Comparison of ENCODE assay signal across 26 mouse cellular contexts in the genomic region with DNA sequence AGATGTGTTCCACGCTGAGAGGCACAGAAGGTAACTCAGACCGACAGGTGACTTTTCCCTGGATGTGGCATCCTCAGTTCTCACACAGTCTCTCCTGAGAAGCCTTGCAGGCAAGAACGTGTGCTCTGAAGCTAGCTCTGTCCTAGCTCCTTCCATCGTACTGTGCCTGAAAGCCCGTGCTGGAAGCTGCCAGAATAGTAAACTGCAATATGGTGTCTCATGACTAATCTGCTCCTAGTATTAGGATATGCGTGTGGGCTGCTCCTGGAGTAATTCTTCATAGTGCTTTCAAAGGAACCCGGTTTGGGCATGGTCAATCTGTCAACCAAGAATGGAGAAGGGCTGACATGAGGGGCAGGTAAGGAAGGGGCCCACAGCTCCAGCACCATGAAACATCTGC. TPM values are rescaled to one million over a fixed set of nuclear protein-coding genes. Genes with fewer than 3 reads are reported as not detected.
DNase-seq lines count a peak whose midpoint lies in the region; ATAC-seq and TF ChIP-seq lines count a peak whose summit lies in the region.
"Had no signal": no experiment of that assay in that cellular context is flagged by ENCODE, and none has a peak within 500 bp of the region (broad histone marks: within the 10 kb centered on the region; RNA-seq: fewer than 3 reads in every experiment).

No protein-coding gene starts in this region.

- H3K9me3 ChIP-seq in heart, embryonic 12.5 days (replicated peaks), result no peaks in the 10 kb centered on the region
- H3K9me3 ChIP-seq in liver, embryonic 12.5 days (replicated peaks), result no peaks in the 10 kb centered on the region
- no peaks in the 10 kb centered on the region for H3K9me3 ChIP-seq in liver, embryonic 11.5 days (ENCODE audit: control insufficient read depth, low read length)
- no peaks in the 10 kb centered on the region for H3K9me3 ChIP-seq in liver, embryonic 14.5 days (ENCODE audit: control insufficient read depth, low read length)
- H3K9me3 ChIP-seq in liver, postnatal 0 days (ENCODE audit: low read length), result no peaks in the 10 kb centered on the region
- H3K9me3 ChIP-seq: embryonic facial prominence, embryonic 12.5 days; hindbrain, embryonic 12.5 days had no signal

- DNase-seq in heart, adult 8-10 months (ENCODE audit: low spot score), result no peak
- DNase-seq in liver, embryonic 11.5 days (ENCODE audit: low spot score), result no peak
- DNase-seq in liver, embryonic 14.5 days (ENCODE audit: low read depth in 3 of 3, low spot score in 3 of 3), result no peak
- no peak for DNase-seq in liver, postnatal 0 days
- DNase-seq in ovary, postnatal 14 days (ENCODE audit: low spot score), result no peak
- DNase-seq: adrenal gland, adult 2 months; adrenal gland, postnatal 25 days; cerebellum, adult 11 months; cerebellum, adult 8-10 months; cerebellum, postnatal 14 days; embryo, embryonic 11 days; gastrocnemius, postnatal 10 days; heart, adult 18-20 months; heart, postnatal 4 days had no signal

- H3K4me2 ChIP-seq in heart, embryonic 12.5 days, result peak overlapping the region; percentile 7
- H3K4me2 ChIP-seq in liver, embryonic 12.5 days, result peak overlapping the region; percentile 80
- H3K4me2 ChIP-seq in liver, embryonic 11.5 days, result no peak overlapping the region
- peak overlapping the region; percentile 82 for H3K4me2 ChIP-seq in liver, embryonic 14.5 days (ENCODE audit: low read depth)
- no peak overlapping the region for H3K4me2 ChIP-seq in liver, postnatal 0 days (ENCODE audit: low read depth, low read length)
- H3K4me2 ChIP-seq: embryonic facial prominence, embryonic 12.5 days; hindbrain, embryonic 12.5 days had no signal

- no peaks in the 10 kb centered on the region for H3K36me3 ChIP-seq in heart, embryonic 12.5 days
- H3K36me3 ChIP-seq in liver, embryonic 12.5 days, result peaks cover 6% of the 10 kb centered on the region; the same call in 1 of the 2 replicates
- H3K36me3 ChIP-seq in liver, embryonic 11.5 days (ENCODE audit: control insufficient read depth, insufficient read depth, low read length), result no peaks in the 10 kb centered on the region
- H3K36me3 ChIP-seq in liver, embryonic 14.5 days (replicated peaks; ENCODE audit: control insufficient read depth, insufficient read depth, low read depth), result no peaks in the 10 kb centered on the region; the same call in 1 of the 2 replicates
- H3K36me3 ChIP-seq in liver, postnatal 0 days (replicated peaks; ENCODE audit: insufficient read depth, low read length), result 0 out of 2 replicates have a peak, but pooled peaks cover 6% of the 10 kb centered on the region
- H3K36me3 ChIP-seq: embryonic facial prominence, embryonic 12.5 days; hindbrain, embryonic 12.5 days had no signal

- no peak for TF ChIP-seq CTCF in liver, embryonic 14.5 days (IDR thresholded peaks at IDR 0.05; ENCODE audit: low read depth)
- no peak for TF ChIP-seq CTCF in liver, postnatal 0 days (IDR thresholded peaks at IDR 0.05; ENCODE audit: low read depth)

- H3K9ac ChIP-seq in heart, embryonic 12.5 days, result no peak overlapping the region
- peak overlapping the region; percentile 61 for H3K9ac ChIP-seq in liver, embryonic 12.5 days
- H3K9ac ChIP-seq in liver, embryonic 11.5 days (ENCODE audit: low read depth, low read length), result no peak overlapping the region
- peak overlapping the region; percentile 71 for H3K9ac ChIP-seq in liver, embryonic 14.5 days (replicated peaks)
- peak overlapping the region; percentile 6; the same call in 1 of the 2 replicates for H3K9ac ChIP-seq in liver, postnatal 0 days (replicated peaks)
- H3K9ac ChIP-seq: embryonic facial prominence, embryonic 12.5 days; hindbrain, embryonic 12.5 days had no signal

- no peak overlapping the region for H3K4me3 ChIP-seq in heart, embryonic 12.5 days
- no peak overlapping the region for H3K4me3 ChIP-seq in liver, embryonic 12.5 days
- no peak overlapping the region for H3K4me3 ChIP-seq in liver, embryonic 11.5 days (ENCODE audit: low read depth, low read length)
- no peak overlapping the region; a peak in 1 of 4 replicates for H3K4me3 ChIP-seq in liver, embryonic 14.5 days (ENCODE audit: insufficient read depth in 1 of 2, low read depth in 2 of 2, low read length in 2 of 2)
- H3K4me3 ChIP-seq in liver, postnatal 0 days (ENCODE audit: low read depth, low read length), result no peak overlapping the region
- H3K4me3 ChIP-seq: embryonic facial prominence, embryonic 12.5 days; hindbrain, embryonic 12.5 days had no signal

- no peak for TF ChIP-seq EP300 in liver, embryonic 14.5 days (IDR thresholded peaks at IDR 0.05; ENCODE audit: low read depth)
- TF ChIP-seq EP300 in liver, postnatal 0 days (IDR thresholded peaks at IDR 0.05; ENCODE audit: low read depth), result no peak

- no peak overlapping the region for H3K27ac ChIP-seq in heart, embryonic 12.5 days (ENCODE audit: poor library complexity, severe bottlenecking)
- H3K27ac ChIP-seq in liver, embryonic 12.5 days, result peak overlapping the region; percentile 97
- no peak overlapping the region for H3K27ac ChIP-seq in liver, embryonic 11.5 days (ENCODE audit: low read depth, low read length)
- H3K27ac ChIP-seq in liver, embryonic 14.5 days, result peak overlapping the region; percentile 100
- H3K27ac ChIP-seq in liver, postnatal 0 days (ENCODE audit: low read depth), result no peak overlapping the region
- H3K27ac ChIP-seq: embryonic facial prominence, embryonic 12.5 days; hindbrain, embryonic 12.5 days had no signal

- H3K4me1 ChIP-seq in heart, embryonic 12.5 days (replicated peaks), result peaks cover 70% of the 10 kb centered on the region
- H3K4me1 ChIP-seq in liver, embryonic 12.5 days, result peaks cover 94% of the 10 kb centered on the region
- H3K4me1 ChIP-seq in liver, embryonic 11.5 days (replicated peaks; ENCODE audit: control insufficient read depth, insufficient read depth, low read length), result peaks cover 54% of the 10 kb centered on the region
- H3K4me1 ChIP-seq in liver, embryonic 14.5 days (replicated peaks; ENCODE audit: control insufficient read depth in 2 of 2, insufficient read depth in 2 of 2, low read length in 1 of 2), result peaks cover 64 to 78% of the 10 kb centered on the region in 2 experiments
- H3K4me1 ChIP-seq in liver, postnatal 0 days (ENCODE audit: insufficient read depth), result peaks cover 47% of the 10 kb centered on the region

- no peaks in the 10 kb centered on the region for H3K27me3 ChIP-seq in heart, embryonic 12.5 days (replicated peaks)
- no peaks in the 10 kb centered on the region for H3K27me3 ChIP-seq in liver, embryonic 12.5 days (replicated peaks)
- no peaks in the 10 kb centered on the region for H3K27me3 ChIP-seq in liver, embryonic 11.5 days (replicated peaks; ENCODE audit: control insufficient read depth, insufficient read depth, low read length)
- no peaks in the 10 kb centered on the region for H3K27me3 ChIP-seq in liver, embryonic 14.5 days (ENCODE audit: control insufficient read depth, insufficient read depth, low read length)
- no peaks in the 10 kb centered on the region for H3K27me3 ChIP-seq in liver, postnatal 0 days (ENCODE audit: insufficient read depth, low read length)
- H3K27me3 ChIP-seq: embryonic facial prominence, embryonic 12.5 days; hindbrain, embryonic 12.5 days had no signal

- ATAC-seq in heart, embryonic 12.5 days (ENCODE audit: insufficient number of reproducible peaks, low FRiP score), result no peak
- no peak for ATAC-seq in liver, embryonic 12.5 days
- ATAC-seq in liver, embryonic 11.5 days (replicated peaks; ENCODE audit: low FRiP score), result no peak
- no peak for ATAC-seq in liver, embryonic 14.5 days (ENCODE audit: insufficient read depth)
- ATAC-seq in liver, postnatal 0 days, result no peak
- ATAC-seq: forebrain, embryonic 16.5 days; hindbrain, embryonic 16.5 days; inflammation-experienced regulatory T-cells, adult 6 months had no signal

- whole genome bisulfite sequencing in heart, embryonic 12.5 days, result 82% methylated on average over 7 of the region's 7 CpGs
- WGBS in liver, embryonic 12.5 days (ENCODE audit: insufficient replicate concordance), result 81% methylated on average over 7 of the region's 7 CpGs
- 78% methylated on average over 7 of the region's 7 CpGs for WGBS in liver, embryonic 11.5 days
- WGBS in liver, embryonic 14.5 days (ENCODE audit: insufficient replicate concordance), result 79% methylated on average over 7 of the region's 7 CpGs
- WGBS in liver, postnatal 0 days (ENCODE audit: insufficient replicate concordance), result 89% methylated on average over 7 of the region's 7 CpGs

RNA-seq across cellular contexts. Expression of a gene that starts 10.4 kb away (rescaled TPM):
- 18.1 and 19.9 TPM in 2 replicates for polyA plus RNA-seq in heart, embryonic 12.5 days (2016; fragmentation: Nextera tagmentation; extraction: Ambion mirVana)
- 10 to 100 TPM; 27.4 to 33.1 (median 29.8) TPM for total RNA-seq in heart, adult 8-10 months (2022)
- polyA plus RNA-seq in liver, embryonic 12.5 days (2016; fragmentation: Nextera tagmentation; extraction: Ambion mirVana), result 40.0 and 40.2 TPM in 2 replicates
- 13.5 and 13.9 TPM in 2 replicates for polyA plus RNA-seq in liver, embryonic 11.5 days (2014; fragmentation: Nextera tagmentation; extraction: Ambion mirVana)
- polyA plus RNA-seq in liver, embryonic 14.5 days (2012; rRNA removed), result 33.8 and 34.0 TPM in 2 replicates
- 25.9 and 32.3 TPM in 2 replicates for polyA plus RNA-seq in liver, embryonic 14.5 days (2014; fragmentation: Nextera tagmentation; extraction: Ambion mirVana)
- 15.2 and 16.3 TPM in 2 replicates for polyA plus RNA-seq in liver, postnatal 0 days (2015; fragmentation: Nextera tagmentation; extraction: Ambion mirVana)

RNA-seq across cellular contexts. Expression of a gene that starts 15.4 kb away (rescaled TPM):
- polyA plus RNA-seq in heart, embryonic 12.5 days (2016; fragmentation: Nextera tagmentation; extraction: Ambion mirVana), result not detected in 2 replicates
- total RNA-seq in heart, adult 8-10 months (2022), result not detected
- polyA plus RNA-seq in liver, embryonic 12.5 days (2016; fragmentation: Nextera tagmentation; extraction: Ambion mirVana), result not detected in 2 replicates
- polyA plus RNA-seq in liver, embryonic 11.5 days (2014; fragmentation: Nextera tagmentation; extraction: Ambion mirVana), result not detected in 2 replicates
- not detected in 2 replicates for polyA plus RNA-seq in liver, embryonic 14.5 days (2012; rRNA removed)
- polyA plus RNA-seq in liver, embryonic 14.5 days (2014; fragmentation: Nextera tagmentation; extraction: Ambion mirVana), result not detected in 2 replicates
- polyA plus RNA-seq in liver, postnatal 0 days (2015; fragmentation: Nextera tagmentation; extraction: Ambion mirVana), result not detected in 2 replicates
- total RNA-seq: adrenal gland, adult 2 months; adrenal gland, postnatal 25 days; common myeloid progenitor, adult 5-6 weeks; gastrocnemius, postnatal 10 days; gastrocnemius, postnatal 4 days; heart, adult 18-20 months; heart, postnatal 4 days had no signal
- polyA plus RNA-seq: adrenal gland, adult 2 months; embryonic facial prominence, embryonic 12.5 days; forebrain, embryonic 11.5 days; forebrain, embryonic 16.5 days; heart, embryonic 11.5 days; heart, postnatal 0 days; inflammation-experienced regulatory T-cells, adult 6 months had no signal

RNA-seq across cellular contexts. Expression of a gene that starts 40.1 kb away (rescaled TPM):
- 1.6 and 2.1 TPM in 2 replicates for polyA plus RNA-seq in heart, embryonic 12.5 days (2016; fragmentation: Nextera tagmentation; extraction: Ambion mirVana)
- total RNA-seq in heart, adult 8-10 months (2022), result 1 to 10 TPM in 1 of 4 experiments, under 1 TPM in 3; 0.57 to 1.3 (median 0.98) TPM
- 26.9 and 28.0 TPM in 2 replicates for polyA plus RNA-seq in liver, embryonic 12.5 days (2016; fragmentation: Nextera tagmentation; extraction: Ambion mirVana)
- 39.0 and 44.1 TPM in 2 replicates for polyA plus RNA-seq in liver, embryonic 11.5 days (2014; fragmentation: Nextera tagmentation; extraction: Ambion mirVana)
- 23.0 and 24.1 TPM in 2 replicates for polyA plus RNA-seq in liver, embryonic 14.5 days (2012; rRNA removed)
- polyA plus RNA-seq in liver, embryonic 14.5 days (2014; fragmentation: Nextera tagmentation; extraction: Ambion mirVana), result 26.8 and 32.2 TPM in 2 replicates
- polyA plus RNA-seq in liver, postnatal 0 days (2015; fragmentation: Nextera tagmentation; extraction: Ambion mirVana), result 15.5 and 17.4 TPM in 2 replicates
- polyA plus RNA-seq: inflammation-experienced regulatory T-cells, adult 6 months had no signal

RNA-seq across cellular contexts. Expression of a gene that starts 56.0 kb away (rescaled TPM):
- polyA plus RNA-seq in heart, embryonic 12.5 days (2016; fragmentation: Nextera tagmentation; extraction: Ambion mirVana), result 7.5 and 8.1 TPM in 2 replicates
- 10 to 100 TPM in 3 of 4 experiments, 1 to 10 TPM in 1; 8.7 to 12.6 (median 10.6) TPM for total RNA-seq in heart, adult 8-10 months (2022)
- polyA plus RNA-seq in liver, embryonic 12.5 days (2016; fragmentation: Nextera tagmentation; extraction: Ambion mirVana), result 8.0 and 8.5 TPM in 2 replicates
- 9.9 and 10.6 TPM in 2 replicates for polyA plus RNA-seq in liver, embryonic 11.5 days (2014; fragmentation: Nextera tagmentation; extraction: Ambion mirVana)
- 8.3 and 11.1 TPM in 2 replicates for polyA plus RNA-seq in liver, embryonic 14.5 days (2012; rRNA removed)
- 3.8 and 5.2 TPM in 2 replicates for polyA plus RNA-seq in liver, embryonic 14.5 days (2014; fragmentation: Nextera tagmentation; extraction: Ambion mirVana)
- 4.9 and 6.2 TPM in 2 replicates for polyA plus RNA-seq in liver, postnatal 0 days (2015; fragmentation: Nextera tagmentation; extraction: Ambion mirVana)

Comparison
In these comparisons a context has a peak if more than half of its experiments do, and no peak if none do; other contexts are left out.
1. H3K27ac ChIP-seq: peak in liver, embryonic 12.5 days (single experiment) and liver, embryonic 14.5 days (single experiment); none in heart, embryonic 12.5 days (single experiment), liver, embryonic 11.5 days (single experiment) and liver, postnatal 0 days (single experiment).
2. H3K4me2 ChIP-seq: peak in heart, embryonic 12.5 days (single experiment), liver, embryonic 12.5 days (single experiment) and liver, embryonic 14.5 days (single experiment); none in liver, embryonic 11.5 days (single experiment) and liver, postnatal 0 days (single experiment).
3. H3K9ac ChIP-seq: peak in liver, embryonic 12.5 days (single experiment), liver, embryonic 14.5 days (single experiment) and liver, postnatal 0 days (single experiment); none in heart, embryonic 12.5 days (single experiment) and liver, embryonic 11.5 days (single experiment).